Mouse (Mus musculus) megakaryocyte-erythroid progenitor cell, adult 5-6 weeks (primary cell): ENCODE results near the gene Ubl3. TPM values are rescaled to one million over a fixed set of nuclear protein-coding genes. Genes with fewer than 3 reads are reported as not detected.

ENCODE experiments used
- ATAC-seq: replicated peaks from 2 replicates; pipeline ENCODE4 v1.8.0; 2016; ENCODE audit warnings: mild to moderate bottlenecking, inconsistent platforms; ENCODE audit not compliant: severe bottlenecking, poor library complexity, low FRiP score, low TSS enrichment
- total RNA-seq, 2 experiments: library from RNA; stranded (forward) in 1 of 2; stranded (reverse) in 1 of 2; fragments of 200-1000, 215-1000 nt in 1 of 2; fragments of >200 nt in 1 of 2; fragmentation: Nextera tagmentation in 1 of 2; gene quantifications; 2 replicates each; pipeline ENCODE4 v1.2.3; 2014 to 2017

Gene Ubl3
- 13.0 and 14.7 TPM in 2 replicates for total RNA-seq (2014; fragmentation: Nextera tagmentation)
- 19.3 and 20.6 TPM in 2 replicates for total RNA-seq (2017)

- ATAC-seq: peak; percentile 76
These were observed at the start of gene Ubl3 for GRCm38 (mm10) chr5:148552187-148553071. Ubl3 (minus strand) TSS chr5:148552789.

- no peak for ATAC-seq
These were observed 45.8 kb upstream of the Ubl3 start for GRCm38 (mm10) chr5:148598376-148598775.

- no peak for ATAC-seq
These were observed 43.6 kb upstream of the Ubl3 start for GRCm38 (mm10) chr5:148596086-148596753.

GRCm38 (mm10) chr5:148595459-148595751 lies 42.8 kb upstream of the Ubl3 start:
- ATAC-seq: no peak

GRCm38 (mm10) chr5:148594693-148595458 lies 42.3 kb upstream of the Ubl3 start:
- no peak for ATAC-seq

- ATAC-seq: no peak
These were observed 41.0 kb upstream of the Ubl3 start for GRCm38 (mm10) chr5:148593607-148594006.

- ATAC-seq: no peak
These were observed 38.9 kb upstream of the Ubl3 start for GRCm38 (mm10) chr5:148591448-148591862.

GRCm38 (mm10) chr5:148590603-148591447 lies 38.2 kb upstream of the Ubl3 start:
- ATAC-seq: no peak

GRCm38 (mm10) chr5:148588987-148589386 lies 36.4 kb upstream of the Ubl3 start:
- no peak for ATAC-seq

- no peak for ATAC-seq
These were observed 35.6 kb upstream of the Ubl3 start for GRCm38 (mm10) chr5:148588142-148588650.

- no peak for ATAC-seq
These were observed 27.9 kb upstream of the Ubl3 start for GRCm38 (mm10) chr5:148580388-148580985.

- no peak for ATAC-seq
These were observed 26.6 kb upstream of the Ubl3 start for GRCm38 (mm10) chr5:148579156-148579555.

- no peak for ATAC-seq
These were observed 25.8 kb upstream of the Ubl3 start for GRCm38 (mm10) chr5:148578353-148578752.

- no peak for ATAC-seq
These were observed 24.7 kb upstream of the Ubl3 start for GRCm38 (mm10) chr5:148577278-148577677.

- ATAC-seq: no peak
These were observed 22.6 kb upstream of the Ubl3 start for GRCm38 (mm10) chr5:148575163-148575562.

- no peak for ATAC-seq
These were observed 20.1 kb upstream of the Ubl3 start for GRCm38 (mm10) chr5:148572676-148573075.

- ATAC-seq: no peak
These were observed 18.1 kb upstream of the Ubl3 start for GRCm38 (mm10) chr5:148570571-148571304.

GRCm38 (mm10) chr5:148569444-148569843 lies 16.9 kb upstream of the Ubl3 start:
- ATAC-seq: no peak
